Mouse (Mus musculus): ENCODE results near the gene Mmp15.

The Mmp15 gene

DNA sequence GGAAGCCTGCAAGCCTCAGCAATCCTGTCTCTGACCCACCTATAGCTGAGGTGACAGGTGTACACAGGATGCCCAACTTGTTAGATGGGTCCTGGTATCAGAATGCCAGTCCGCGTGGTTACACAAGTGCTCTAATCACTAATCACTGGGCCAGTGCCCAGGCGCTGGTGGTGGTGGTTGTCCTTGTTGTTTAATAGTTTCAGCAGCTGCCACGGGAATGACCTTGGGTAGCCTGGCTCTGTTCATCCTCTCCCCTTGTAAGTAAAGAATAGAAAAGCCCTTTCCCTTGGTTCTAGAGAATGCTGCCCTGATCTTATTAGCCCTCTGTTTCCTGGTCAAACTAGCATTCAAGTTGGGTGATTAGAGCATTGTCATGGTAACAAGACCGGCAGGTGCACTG is 10.3 kb upstream of the Mmp15 start:
- no peak for DNase-seq (ENCODE audit: low spot score)

GRCm38 (mm10) chr8:95344668-95345067 is 7.4 kb upstream of the Mmp15 start:
- no peak for DNase-seq (ENCODE audit: low spot score)

- peak; percentile 56 for DNase-seq (ENCODE audit: low spot score)
These were observed 5.2 kb upstream of the Mmp15 start for GRCm38 (mm10) chr8:95346643-95347545.

GRCm38 (mm10) chr8:95348356-95348755 is 3.7 kb upstream of the Mmp15 start:
- no peak for DNase-seq (ENCODE audit: low spot score)

DNA sequence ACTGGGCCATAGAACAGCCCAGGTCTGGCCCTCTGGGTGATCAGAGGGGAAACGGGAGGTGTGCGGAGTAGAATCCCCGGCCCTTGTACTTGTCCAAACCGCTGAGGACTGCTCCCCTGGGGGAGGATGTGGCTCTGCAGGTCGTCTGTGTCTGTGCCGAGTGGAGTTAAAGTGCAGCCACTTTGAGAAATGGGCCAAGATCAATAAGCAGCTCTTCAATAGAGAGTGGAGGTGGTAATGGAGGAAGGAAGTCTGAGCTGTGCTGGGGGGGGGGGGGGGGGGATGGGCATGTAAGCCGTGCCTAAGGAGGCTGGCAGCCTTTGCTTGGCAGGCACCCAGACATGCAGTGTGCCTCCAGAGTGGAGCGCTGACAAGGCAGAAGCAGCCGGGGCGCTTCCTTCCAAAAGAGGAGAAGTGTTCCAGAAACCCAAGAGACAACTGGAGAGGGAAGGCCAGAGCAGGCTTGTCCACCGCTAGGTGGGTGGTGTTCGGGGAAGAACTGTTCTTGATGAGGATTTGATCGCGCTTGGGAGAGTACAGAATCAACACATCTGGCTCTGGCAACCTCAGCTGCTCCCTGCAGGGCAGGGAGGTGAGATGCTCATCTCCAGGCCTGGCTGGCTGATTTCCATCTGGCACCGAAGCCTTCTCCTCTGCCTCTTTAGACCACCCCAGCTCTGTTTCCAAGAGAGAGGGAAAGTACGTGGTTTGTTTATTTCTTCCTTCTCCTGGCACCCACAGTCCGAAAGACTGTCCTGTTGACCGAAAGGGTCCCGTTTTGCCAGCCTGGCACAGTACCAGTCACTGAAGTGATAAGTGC is 3.0 kb upstream of the Mmp15 start:
- DNase-seq (ENCODE audit: low spot score): no peak

- DNase-seq (ENCODE audit: low spot score): no peak
These were observed 607 bp upstream of the Mmp15 start for GRCm38 (mm10) chr8:95351461-95351860.

GRCm38 (mm10) chr8:95352871-95353866 is 1.1 kb downstream of the Mmp15 start:
- peak; percentile 44 for DNase-seq (ENCODE audit: low spot score)

DNA sequence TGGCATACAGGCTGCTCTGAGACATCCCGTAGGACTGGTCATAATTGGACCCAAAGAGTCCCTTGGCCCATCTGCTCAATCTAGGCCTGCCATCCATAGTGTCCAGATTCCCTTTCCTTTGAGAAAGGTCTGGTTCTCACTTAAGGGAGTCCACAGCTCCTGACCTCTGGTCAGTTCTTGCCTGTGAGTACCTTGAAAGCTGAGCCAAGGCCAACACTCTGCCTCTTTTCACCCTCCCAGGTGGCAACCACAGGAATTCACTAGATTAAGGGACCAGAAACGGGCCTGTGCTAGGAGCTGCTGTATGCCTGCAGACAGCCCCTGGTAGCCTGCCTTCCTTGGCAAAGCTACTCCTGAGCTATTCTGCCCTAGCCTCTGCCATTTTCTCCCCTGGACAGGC is 2.5 kb downstream of the Mmp15 start:
- no peak for DNase-seq (ENCODE audit: low spot score)

DNA sequence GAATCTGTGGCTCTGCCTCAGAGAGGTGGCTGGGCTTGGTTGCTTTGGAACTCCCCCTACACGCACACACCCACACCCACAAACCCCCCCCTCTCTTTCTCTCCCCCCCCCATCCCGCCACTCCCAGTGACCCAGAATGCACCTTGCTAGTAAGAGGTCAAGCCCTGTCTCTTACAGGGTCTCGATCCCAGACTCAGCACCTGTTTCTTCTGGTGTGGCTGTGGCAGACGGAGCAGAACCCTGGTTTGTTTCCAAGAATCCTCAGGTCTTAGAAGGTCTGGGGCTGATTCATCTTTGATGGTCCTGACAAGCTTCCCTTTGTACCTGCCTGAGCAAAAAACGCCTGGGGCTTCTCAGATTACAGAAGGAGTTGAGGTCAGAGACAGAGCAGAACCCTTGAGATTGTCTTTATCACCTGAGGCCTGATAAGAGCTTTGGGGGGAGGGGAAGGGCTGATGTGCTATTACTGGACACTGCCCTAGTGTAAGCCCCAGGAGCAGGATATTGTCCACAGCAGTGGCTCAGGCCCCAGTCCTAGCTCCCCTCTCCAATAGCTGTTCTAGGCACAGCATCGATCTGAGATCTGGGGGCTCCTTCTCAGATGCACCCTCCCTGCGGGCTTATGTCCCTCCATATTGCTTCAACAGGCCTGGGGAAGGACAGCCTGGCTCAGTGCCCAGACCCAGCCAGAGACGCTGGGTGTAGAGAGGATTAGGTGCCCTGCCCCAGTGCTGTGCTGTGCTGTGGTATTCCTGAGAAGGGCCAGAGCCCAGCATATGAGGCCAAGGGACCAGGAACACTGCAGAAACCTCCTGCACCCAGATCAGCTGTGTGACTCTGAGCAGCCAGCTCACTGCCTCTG is 6.7 kb downstream of the Mmp15 start:
- DNase-seq (ENCODE audit: low spot score): no peak

DNA sequence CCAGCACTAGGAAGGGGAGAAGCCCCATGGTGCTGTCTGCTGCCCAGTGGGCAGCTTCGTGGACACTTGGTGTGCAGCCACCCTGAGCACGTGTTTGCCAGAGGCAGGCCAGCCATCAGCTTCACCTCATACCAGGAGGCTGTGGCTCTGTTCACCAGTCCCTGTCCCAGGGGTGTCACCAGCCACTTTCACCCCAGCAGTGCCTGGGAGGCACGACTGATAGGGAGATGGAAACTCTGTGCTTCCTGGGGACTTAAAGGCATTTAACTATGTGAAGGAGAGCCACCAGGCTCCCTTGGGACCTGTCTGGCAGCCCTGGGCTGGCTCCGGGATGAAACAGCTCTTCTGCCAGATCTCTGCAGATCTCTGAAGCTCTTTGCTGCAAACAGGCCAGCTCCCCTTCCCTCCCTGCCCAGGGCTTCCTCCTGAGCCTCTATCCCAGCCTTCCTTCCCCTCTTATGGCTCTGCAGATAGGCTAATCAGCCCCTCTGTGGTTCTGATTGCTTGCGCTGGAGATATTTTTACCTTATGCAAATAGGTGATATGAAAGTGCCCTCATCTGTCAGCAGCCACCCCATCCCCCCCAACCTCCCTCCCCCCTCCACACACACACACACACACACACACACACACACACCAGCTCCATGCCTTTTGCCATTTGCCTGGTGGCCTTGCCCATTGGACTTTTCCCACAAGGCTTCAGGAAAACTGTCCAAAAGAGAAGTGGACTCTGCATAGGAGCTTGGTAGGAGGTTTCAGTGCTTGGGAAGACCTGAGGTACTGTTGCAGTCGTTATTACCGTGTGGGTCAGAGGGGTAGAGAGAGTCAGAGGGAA is 8.3 kb downstream of the Mmp15 start:
- DNase-seq (ENCODE audit: low spot score): no peak

DNA sequence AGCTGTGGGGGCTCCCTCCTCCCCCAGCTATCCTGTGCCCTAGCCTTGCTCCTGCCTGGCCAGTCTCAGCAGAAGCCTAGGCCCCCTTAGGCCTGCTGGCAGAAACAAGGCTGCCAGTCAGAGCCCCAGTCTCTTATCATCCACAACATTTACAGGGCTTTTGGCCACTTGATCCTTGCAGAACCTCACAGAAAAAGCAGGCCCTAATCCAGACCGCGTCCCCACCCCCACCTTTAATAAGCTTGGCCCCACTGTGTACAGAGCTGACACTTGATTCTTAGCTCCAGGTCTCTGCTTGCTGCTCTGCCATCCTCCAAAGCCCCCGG is 8.9 kb downstream of the Mmp15 start:
- no peak for DNase-seq (ENCODE audit: low spot score)

DNA sequence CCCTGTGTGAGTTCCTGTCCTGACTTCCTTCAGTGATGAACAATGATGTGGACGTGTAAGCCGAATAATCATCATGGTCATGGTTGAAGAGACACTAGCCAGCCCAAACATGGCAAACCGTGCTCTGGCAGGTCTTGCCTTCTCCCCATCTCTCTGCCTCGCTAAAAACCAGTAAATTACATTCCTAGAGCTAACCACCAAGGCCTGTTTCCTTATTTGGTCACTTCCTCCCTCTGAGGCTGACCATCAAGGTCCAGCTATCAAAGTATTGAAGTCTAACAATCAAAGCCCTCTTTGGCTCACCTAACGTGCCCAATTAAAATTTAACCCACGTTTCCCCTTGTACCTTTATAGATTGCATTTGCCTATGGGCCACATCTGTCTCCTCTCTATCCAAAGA is 10.2 kb downstream of the Mmp15 start:
- DNase-seq (ENCODE audit: low spot score): no peak

GRCm38 (mm10) chr8:95363849-95364248 is 11.8 kb downstream of the Mmp15 start:
- no peak for DNase-seq (ENCODE audit: low spot score)

DNA sequence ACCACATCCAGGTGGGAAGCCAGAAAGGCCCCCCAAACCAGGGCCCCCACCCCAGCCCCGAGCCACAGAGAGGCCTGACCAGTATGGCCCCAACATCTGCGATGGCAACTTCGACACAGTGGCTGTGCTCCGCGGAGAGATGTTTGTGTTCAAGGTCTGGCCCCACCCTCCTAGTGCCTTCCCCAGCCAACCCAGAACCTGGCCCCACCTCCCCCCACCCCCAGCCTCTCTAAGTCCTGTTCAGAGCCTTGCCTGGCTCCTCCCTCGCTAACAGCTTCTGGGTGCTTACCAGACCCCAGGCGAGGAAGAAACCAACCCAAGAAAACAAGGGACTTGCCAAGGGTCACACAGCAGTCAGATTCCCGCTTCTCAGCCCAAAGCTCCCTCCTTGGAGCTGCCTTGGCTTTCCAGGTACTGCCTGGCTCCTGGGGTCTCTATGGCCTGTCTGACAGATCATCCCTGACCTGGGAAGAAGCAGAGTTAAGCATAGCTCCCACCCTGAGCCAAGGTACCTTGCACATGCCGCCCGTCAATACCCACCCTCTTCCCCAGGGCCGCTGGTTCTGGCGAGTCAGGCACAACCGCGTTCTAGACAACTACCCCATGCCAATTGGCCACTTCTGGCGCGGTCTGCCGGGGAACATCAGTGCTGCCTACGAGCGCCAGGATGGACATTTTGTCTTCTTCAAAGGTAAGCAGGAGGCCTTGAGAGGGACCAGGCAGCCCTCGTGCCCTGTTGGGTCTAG is 17.7 kb downstream of the Mmp15 start:
- DNase-seq (ENCODE audit: low spot score): no peak

DNA sequence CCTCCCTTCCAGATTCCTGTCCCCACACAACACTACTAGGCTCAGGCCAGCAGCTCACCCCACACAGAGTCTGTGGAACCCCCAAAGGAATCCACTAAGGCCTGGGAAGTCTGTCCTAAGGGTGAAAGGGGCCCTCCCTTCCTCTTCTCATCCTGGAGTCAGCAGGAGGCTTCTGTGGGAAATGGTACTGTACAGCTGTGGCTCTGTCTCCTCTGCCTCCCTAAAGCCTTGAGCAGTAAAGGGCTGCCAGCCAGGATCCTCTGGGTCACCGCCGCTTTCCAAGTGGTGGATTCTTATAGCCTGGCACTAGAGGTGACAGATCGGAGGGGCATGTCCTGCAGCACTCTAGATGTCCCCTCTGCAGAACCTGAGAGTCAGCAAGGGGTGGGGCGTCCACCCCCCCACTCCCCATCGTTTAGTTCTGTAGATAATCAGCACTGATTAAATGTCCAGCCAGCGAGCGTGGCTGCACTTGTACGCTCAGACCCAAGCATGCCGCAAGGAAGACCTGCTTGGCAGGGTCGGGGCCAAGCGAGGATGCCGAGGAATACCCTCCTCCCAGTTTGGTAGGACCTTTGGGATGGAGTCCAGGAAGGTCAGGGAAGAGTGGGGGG is 21.4 kb downstream of the Mmp15 start:
- no peak for DNase-seq (ENCODE audit: low spot score)

DNA sequence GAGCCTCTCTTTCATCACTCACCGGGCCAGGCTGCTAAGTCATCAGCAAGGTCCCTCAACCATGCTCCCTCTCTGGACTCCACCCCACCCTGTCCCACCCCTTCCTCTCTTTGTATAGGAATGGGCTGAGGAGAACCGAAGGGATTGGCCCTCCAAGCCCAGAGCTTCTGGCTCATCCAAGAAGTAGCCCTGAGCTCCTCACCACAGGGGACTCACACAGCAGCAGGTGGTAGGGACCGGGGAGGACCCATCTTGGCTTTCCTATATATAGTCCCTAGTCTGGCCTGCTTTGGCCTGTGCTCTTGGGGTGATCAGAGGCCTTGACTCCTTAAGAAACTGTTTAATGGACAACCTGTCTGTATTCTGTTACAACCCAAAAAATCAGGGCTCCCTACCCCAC is 22.4 kb downstream of the Mmp15 start:
- no peak for DNase-seq (ENCODE audit: low spot score)

DNA sequence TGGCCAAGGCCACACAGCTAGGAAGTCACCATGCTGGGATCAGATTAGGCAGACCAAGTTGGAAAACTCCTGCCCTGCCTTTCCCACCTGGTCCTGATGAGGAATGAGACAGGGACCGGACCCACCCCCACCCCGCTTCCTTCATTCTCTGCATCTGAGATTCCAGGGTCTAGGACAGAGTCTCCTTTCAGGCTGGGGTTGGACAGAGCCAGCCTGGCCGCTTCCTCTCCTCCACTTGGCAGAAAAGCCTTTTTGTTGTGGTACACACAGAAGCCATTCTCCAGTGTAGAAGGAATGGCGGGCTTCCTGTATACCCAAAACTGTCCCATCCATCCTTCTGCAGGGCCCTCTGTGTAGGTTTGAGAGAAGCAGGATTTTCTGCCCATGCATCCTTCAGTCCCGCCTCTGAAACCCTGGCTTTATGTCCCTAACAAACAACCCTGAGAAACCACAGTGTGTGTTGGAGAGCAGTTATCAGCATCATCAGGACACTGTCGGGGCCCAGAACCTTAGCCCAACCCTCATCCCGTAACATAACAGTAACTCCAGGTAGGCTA is 23.4 kb downstream of the Mmp15 start:
- DNase-seq (ENCODE audit: low spot score): no peak

- DNase-seq (ENCODE audit: low spot score): no peak
These were observed 24.4 kb downstream of the Mmp15 start for GRCm38 (mm10) chr8:95376309-95376999.

Measured in urinary bladder, postnatal 25 days (tissue).